Mouse (Mus musculus) MEL (cell line): ENCODE measurements around the gene Ints14. TPM values are rescaled to one million over a fixed set of nuclear protein-coding genes. Genes with fewer than 3 reads are reported as not detected.
A peak's percentile ranks its signal among the peaks of the same experiment; 100 is the strongest.

Experiments
- DNase-seq: peaks from one replicate; pipeline ENCODE4 v3.0.0; 2011; ENCODE audit warnings: low read depth, low spot score
- H3K27ac ChIP-seq: 2 replicates; pipeline ENCODE4 v1.5.1; 2012; ENCODE audit warnings: low read depth, mild to moderate bottlenecking, control low read depth, low read length, moderate library complexity; ENCODE audit not compliant: control insufficient read depth
- H3K27me3 ChIP-seq, 2 experiments: fragments of 150-350 bp in 1 of 2; sonication (generic) in 1 of 2; 2 replicates each; pipeline ENCODE4 v1.6.1; 2012; ENCODE audit warnings: low read length in 2 of 2, mild to moderate bottlenecking in 2 of 2, improper control_type of control experiment in 1 of 2, moderate library complexity in 1 of 2; ENCODE audit not compliant: insufficient read depth in 2 of 2, control insufficient read depth in 1 of 2
- H3K36me3 ChIP-seq, 2 experiments: 2 replicates each; pipeline ENCODE4 v1.6.1; 2012 to 2014; ENCODE audit warnings: low read length in 2 of 2, improper control_type of control experiment in 1 of 2, inconsistent platforms in 1 of 2, mild to moderate bottlenecking in 1 of 2; ENCODE audit not compliant: insufficient read depth in 2 of 2, control insufficient read depth in 1 of 2
- H3K4me1 ChIP-seq, 2 experiments: fragments of 150-350 bp in 1 of 2; sonication (generic) in 1 of 2; 2 replicates each; pipeline ENCODE4 v1.6.1; 2012; ENCODE audit warnings: low read length in 2 of 2, improper control_type of control experiment in 1 of 2, mild to moderate bottlenecking in 1 of 2; ENCODE audit not compliant: insufficient read depth in 2 of 2, control insufficient read depth in 1 of 2
- H3K4me3 ChIP-seq, 2 experiments: fragments of 150-350 bp in 1 of 2; sonication (generic) in 1 of 2; 2 replicates each; pipeline ENCODE4 v1.5.1; 2012; ENCODE audit warnings: low read depth in 2 of 2, low read length in 2 of 2, mild to moderate bottlenecking in 2 of 2, moderate library complexity in 2 of 2, control low read depth in 1 of 2, improper control_type of control experiment in 1 of 2; ENCODE audit not compliant: control insufficient read depth in 1 of 2, insufficient read depth in 1 of 2
- H3K79me2 ChIP-seq: 2 replicates; pipeline ENCODE4 v1.6.1; 2012; ENCODE audit warnings: mild to moderate bottlenecking, low read length, moderate library complexity; ENCODE audit not compliant: control insufficient read depth, poor library complexity, insufficient read depth
- H3K9ac ChIP-seq: 2 replicates; pipeline ENCODE4 v1.6.1; 2012; ENCODE audit warnings: low read depth, mild to moderate bottlenecking, control low read depth, low read length, moderate library complexity; ENCODE audit not compliant: control insufficient read depth, poor library complexity, severe bottlenecking
- H3K9me3 ChIP-seq: fragments of 150-350 bp; sonication (generic); replicated peaks from 2 replicates; pipeline ENCODE4 v1.6.1; 2012; ENCODE audit warnings: mild to moderate bottlenecking, low read length, improper control_type of control experiment, moderate library complexity; ENCODE audit not compliant: insufficient read depth
- BHLHE40 ChIP-seq: IDR thresholded peaks from 2 replicates; pipeline ENCODE4 v1.6.1; 2012; ENCODE audit warnings: low read depth, mild to moderate bottlenecking, inconsistent platforms, low read length, improper control_type of control experiment, borderline replicate concordance
- CHD1 ChIP-seq: IDR thresholded peaks from 2 replicates; pipeline ENCODE4 v1.6.1; 2012; ENCODE audit warnings: low read depth, mild to moderate bottlenecking, inconsistent platforms, low read length, improper control_type of control experiment
- CHD2 ChIP-seq: IDR thresholded peaks from 2 replicates; pipeline ENCODE4 v1.6.1; 2011; ENCODE audit warnings: low read length, improper control_type of control experiment
- CTCF ChIP-seq, 3 experiments: IDR thresholded peaks in 2 of 3; conservative IDR thresholded peaks in 1 of 3; 2 replicates each; pipeline ENCODE4 v1.5.1; 2011 to 2012; ENCODE audit warnings: low read length in 3 of 3, low read depth in 2 of 3, mild to moderate bottlenecking in 2 of 3, improper control_type of control experiment in 1 of 3, inconsistent platforms in 1 of 3, mixed read lengths in 1 of 3, moderate library complexity in 1 of 3; ENCODE audit not compliant: control insufficient read depth in 1 of 3, insufficient read depth in 1 of 3, poor library complexity in 1 of 3, severe bottlenecking in 1 of 3
- E2F4 ChIP-seq: IDR thresholded peaks from 2 replicates; pipeline ENCODE4 v1.6.1; 2011; ENCODE audit warnings: low read depth, low read length, improper control_type of control experiment, borderline replicate concordance
- ELF1 ChIP-seq: IDR thresholded peaks from 2 replicates; pipeline ENCODE4 v1.6.1; 2014; ENCODE audit warnings: low read depth, mild to moderate bottlenecking, inconsistent platforms, low read length, improper control_type of control experiment, moderate library complexity
- EP300 ChIP-seq, 2 experiments: IDR thresholded peaks; 2 replicates each; pipeline ENCODE4 v1.6.1; 2011; ENCODE audit warnings: improper control_type of control experiment in 2 of 2, low read length in 2 of 2, low read depth in 1 of 2, mild to moderate bottlenecking in 1 of 2
- ETS1 ChIP-seq: IDR thresholded peaks from 2 replicates; pipeline ENCODE4 v1.6.1; 2012; ENCODE audit warnings: low read depth, mild to moderate bottlenecking, inconsistent platforms, low read length, improper control_type of control experiment, moderate library complexity
- GABPA ChIP-seq: IDR thresholded peaks from 2 replicates; pipeline ENCODE4 v1.6.1; 2012; ENCODE audit warnings: low read depth, mild to moderate bottlenecking, inconsistent platforms, low read length, improper control_type of control experiment, moderate library complexity
- GATA1 ChIP-seq: IDR thresholded peaks from 2 replicates; pipeline ENCODE4 v1.6.1; 2011; ENCODE audit warnings: low read depth, low read length, improper control_type of control experiment
- HCFC1 ChIP-seq: IDR thresholded peaks from 2 replicates; pipeline ENCODE4 v1.6.1; 2012; ENCODE audit warnings: low read depth, mild to moderate bottlenecking, inconsistent platforms, low read length, improper control_type of control experiment, moderate library complexity
- JUND ChIP-seq: IDR thresholded peaks from 2 replicates; pipeline ENCODE4 v1.6.1; 2011; ENCODE audit warnings: low read depth, mild to moderate bottlenecking, improper control_type of control experiment, low read length
- KAT2A ChIP-seq: conservative IDR thresholded peaks from 2 replicates; pipeline ENCODE4 v1.6.1; 2012; ENCODE audit warnings: low read depth, low read length, improper control_type of control experiment, inconsistent platforms
- MAFK ChIP-seq: IDR thresholded peaks from 2 replicates; pipeline ENCODE4 v1.6.1; 2011; ENCODE audit warnings: low read depth, mild to moderate bottlenecking, low read length, improper control_type of control experiment, borderline replicate concordance
- MAX ChIP-seq: IDR thresholded peaks from 2 replicates; pipeline ENCODE4 v1.6.1; 2011; ENCODE audit warnings: low read length, improper control_type of control experiment
- MEF2A ChIP-seq: IDR thresholded peaks from 2 replicates; pipeline ENCODE4 v1.6.1; 2014; ENCODE audit warnings: low read depth, mild to moderate bottlenecking, inconsistent platforms, low read length, improper control_type of control experiment; ENCODE audit not compliant: poor library complexity, insufficient replicate concordance, severe bottlenecking; ENCODE audit errors: extremely low read depth
- MYB ChIP-seq: IDR thresholded peaks from 2 replicates; pipeline ENCODE4 v1.6.1; 2011; ENCODE audit warnings: mild to moderate bottlenecking, low read depth, low read length, improper control_type of control experiment
- MYC ChIP-seq: IDR thresholded peaks from 2 replicates; pipeline ENCODE4 v1.6.1; 2011; ENCODE audit warnings: low read depth, mild to moderate bottlenecking, low read length, improper control_type of control experiment, moderate library complexity
- NELFE ChIP-seq: IDR thresholded peaks from 2 replicates; pipeline ENCODE4 v1.6.1; 2011; ENCODE audit warnings: low read depth, low read length, improper control_type of control experiment
- NRF1 ChIP-seq: IDR thresholded peaks from 2 replicates; pipeline ENCODE4 v1.6.1; 2014; ENCODE audit warnings: low read depth, mild to moderate bottlenecking, inconsistent platforms, low read length, improper control_type of control experiment, moderate library complexity; ENCODE audit not compliant: poor library complexity, insufficient read depth, severe bottlenecking
- POLR2A ChIP-seq, 2 experiments: IDR thresholded peaks; 2 replicates each; pipeline ENCODE4 v1.6.1; 2011 to 2012; ENCODE audit warnings: low read length in 2 of 2, mild to moderate bottlenecking in 2 of 2, control low read depth in 1 of 2, improper control_type of control experiment in 1 of 2, low read depth in 1 of 2, moderate library complexity in 1 of 2; ENCODE audit not compliant: control insufficient read depth in 1 of 2, insufficient read depth in 1 of 2, poor library complexity in 1 of 2
- POLR2AphosphoS5 ChIP-seq: IDR thresholded peaks from 2 replicates; pipeline ENCODE4 v1.6.1; 2012; ENCODE audit warnings: low read depth, borderline replicate concordance, mild to moderate bottlenecking, inconsistent platforms, low read length, moderate library complexity, mixed read lengths
- RAD21 ChIP-seq: IDR thresholded peaks from 2 replicates; pipeline ENCODE4 v1.6.1; 2011; ENCODE audit warnings: mild to moderate bottlenecking, low read depth, low read length, improper control_type of control experiment
- RCOR1 ChIP-seq: IDR thresholded peaks from 2 replicates; pipeline ENCODE4 v1.6.1; 2012; ENCODE audit warnings: low read depth, mild to moderate bottlenecking, inconsistent platforms, low read length, improper control_type of control experiment
- SMC3 ChIP-seq: IDR thresholded peaks from 2 replicates; pipeline ENCODE4 v1.6.1; 2011; ENCODE audit warnings: low read depth, low read length, improper control_type of control experiment
- TAL1 ChIP-seq: IDR thresholded peaks from 2 replicates; pipeline ENCODE4 v1.6.1; 2012; ENCODE audit warnings: mild to moderate bottlenecking, inconsistent platforms, low read length, moderate library complexity, mixed read lengths
- TCF12 ChIP-seq: IDR thresholded peaks from 2 replicates; pipeline ENCODE4 v1.6.1; 2014; ENCODE audit warnings: low read depth, mild to moderate bottlenecking, inconsistent platforms, low read length, improper control_type of control experiment, moderate library complexity
- UBTF ChIP-seq: IDR thresholded peaks from 2 replicates; pipeline ENCODE4 v1.6.1; 2012; ENCODE audit warnings: low read depth, mild to moderate bottlenecking, inconsistent platforms, low read length, improper control_type of control experiment, moderate library complexity, borderline replicate concordance; ENCODE audit not compliant: insufficient read depth
- USF1 ChIP-seq: IDR thresholded peaks from 2 replicates; pipeline ENCODE4 v1.6.1; 2014; ENCODE audit warnings: low read depth, mild to moderate bottlenecking, inconsistent platforms, low read length, improper control_type of control experiment, moderate library complexity
- USF2 ChIP-seq, 2 experiments: IDR thresholded peaks; 2 replicates each; pipeline ENCODE4 v1.6.1; 2011 to 2012; ENCODE audit warnings: improper control_type of control experiment in 2 of 2, low read length in 2 of 2, borderline replicate concordance in 1 of 2, inconsistent platforms in 1 of 2, low read depth in 1 of 2, mild to moderate bottlenecking in 1 of 2; ENCODE audit not compliant: insufficient read depth in 1 of 2
- ZC3H11A ChIP-seq: IDR thresholded peaks from 2 replicates; pipeline ENCODE4 v1.6.1; 2012; ENCODE audit warnings: low read depth, mild to moderate bottlenecking, inconsistent platforms, low read length, improper control_type of control experiment
- ZMIZ1 ChIP-seq: IDR thresholded peaks from 2 replicates; pipeline ENCODE4 v1.6.1; 2012; ENCODE audit warnings: low read depth, mild to moderate bottlenecking, inconsistent platforms, low read length, improper control_type of control experiment, moderate library complexity
- ZNF384 ChIP-seq: IDR thresholded peaks from 2 replicates; pipeline ENCODE4 v1.6.1; 2012; ENCODE audit warnings: low read depth, mild to moderate bottlenecking, inconsistent platforms, low read length, improper control_type of control experiment
- polyA plus RNA-seq, 2 experiments: library from polyadenylated mRNA; stranded (reverse) in 1 of 2; unstranded in 1 of 2; fragments of >175 nt in 1 of 2; fragments of >200 nt in 1 of 2; gene quantifications; 2 replicates each; pipeline versions ENCODE4 v1.2.1 to v1.2.4; 2012; ENCODE audit warnings: low replicate concordance in 2 of 2, low read depth in 1 of 2; ENCODE audit not compliant: insufficient read length in 2 of 2, insufficient read depth in 1 of 2, missing spikeins in 1 of 2
- total RNA-seq: library from RNA; depleted of rRNA; stranded (reverse); fragments of 300-350 nt; gene quantifications from 2 replicates; pipeline ENCODE4 v1.2.3, GENCODE M21; 2012; rRNA removed

Gene Ints14
- total RNA-seq (35.9 and 37.9 TPM in 2 replicates), polyA plus RNA-seq (10 to 100 TPM in 1 of 2 experiments, not detected in 1; 54.1 TPM)

DNA sequence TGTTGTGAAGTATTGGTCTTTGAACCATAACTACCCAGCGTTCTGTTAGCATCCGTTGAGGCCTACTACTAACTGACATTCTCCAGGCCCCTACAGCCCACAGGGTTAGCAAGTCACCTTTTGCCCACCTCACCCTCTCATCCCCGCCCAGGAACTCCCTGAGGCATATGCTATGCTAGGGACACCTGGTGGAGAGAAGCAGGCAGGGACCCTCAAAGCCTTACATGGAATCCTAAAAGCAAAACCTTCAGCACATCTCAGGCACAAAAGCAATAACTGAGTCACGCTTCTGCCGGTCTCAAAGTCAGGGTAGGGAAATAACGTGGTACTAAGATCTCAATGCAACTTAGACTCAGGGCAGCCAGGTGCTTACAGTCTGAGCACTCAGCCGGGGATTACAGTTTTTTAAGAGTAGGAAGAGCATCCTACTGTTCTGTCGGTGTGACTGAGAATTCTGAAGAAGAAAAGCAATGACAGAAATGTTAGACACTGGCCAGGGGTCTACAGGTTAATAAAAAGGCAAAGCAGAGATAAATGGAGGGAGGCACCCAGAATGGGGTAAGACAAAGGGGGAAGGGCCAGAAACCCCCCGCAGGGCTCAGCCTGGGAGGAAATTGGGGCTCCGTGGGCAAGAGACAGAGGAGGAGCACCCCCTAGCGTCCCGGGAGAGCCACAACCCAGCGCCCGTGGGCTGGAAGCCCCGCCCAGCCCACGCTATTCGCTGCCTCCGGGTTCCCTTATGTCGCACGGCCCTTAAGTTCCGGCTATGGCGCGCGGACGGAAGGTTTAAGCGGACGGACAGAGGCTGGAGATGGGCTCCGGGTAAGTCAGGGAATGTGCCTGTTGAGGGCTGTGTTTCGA is at the start of gene Ints14:
TSS of gene Ints14 (plus strand) at position 789 of the 861 bp plus-strand sequence.
- Histone ChIP-seq H3K27me3 (no peaks in the 10 kb centered on the region), H3K4me3 (peak within 1 kb of the TSS; percentile 78 to 85), H3K4me1 (peaks cover 0 to 17% of the 10 kb centered on the region in 2 experiments; a peak in 3 of 4 replicates)
- TF ChIP-seq NELFE (peak; percentile 92), CHD1 (no peak), MYB (no peak), ETS1 (peak; percentile 45; the same call in 1 of the 2 replicates), USF1 (0 out of 2 replicates have a peak, but pooled peaks have one; percentile 48), NRF1 (0 out of 2 replicates have a peak, but pooled peaks have one; percentile 34), RCOR1 (peak; percentile 30; the same call in 1 of the 2 replicates), GATA1 (no peak), CHD2 (no peak), GABPA (no peak), POLR2A (IDR thresholded peaks at IDR 0.05; ENCODE audit: control insufficient read depth in 1 of 2, insufficient read depth in 1 of 2, low read depth in 1 of 2, low read length in 2 of 2, poor library complexity in 1 of 2) (peak in 1 of 2 experiments; percentile 94; a peak in 2 of 4 replicates), ZC3H11A (peak; percentile 73), MAFK (no peak), TCF12 (peak; percentile 90), E2F4 (no peak), ZNF384 (peak; percentile 47; the same call in 1 of the 2 replicates), RAD21 (peak; percentile 95), POLR2AphosphoS5 (no peak), JUND (no peak), UBTF (peak; percentile 73; the same call in 1 of the 2 replicates), ZMIZ1 (no peak; the same call in 1 of the 2 replicates), ELF1 (peak; percentile 88), MYC (peak; percentile 74), MEF2A (0 out of 2 replicates have a peak, but pooled peaks have one; percentile 36), CTCF (IDR thresholded peaks at IDR 0.05 in 2 of 3, conservative IDR thresholded peaks at IDR 0.05 in 1 of 3; ENCODE audit: control insufficient read depth in 1 of 3, insufficient read depth in 1 of 3, low read depth in 2 of 3, low read length in 3 of 3, poor library complexity in 1 of 3, severe bottlenecking in 1 of 3) (peak; percentile 67 to 97 (median 91)), MAX (peak; percentile 78), TAL1 (no peak), BHLHE40 (peak; percentile 55), KAT2A (peak; percentile 62; the same call in 1 of the 2 replicates), SMC3 (peak; percentile 77), EP300 (IDR thresholded peaks at IDR 0.05; ENCODE audit: low read depth in 1 of 2, low read length in 2 of 2) (peak in 1 of 2 experiments; percentile 37; a peak in 2 of 4 replicates), HCFC1 (peak; percentile 92), USF2 (IDR thresholded peaks at IDR 0.05; ENCODE audit: borderline replicate concordance in 1 of 2, insufficient read depth in 1 of 2, low read depth in 1 of 2, low read length in 2 of 2) (no peak)

More for the DNA sequence above, at the start of gene Ints14:
- peaks cover 7 to 14% of the 10 kb centered on the region in 2 experiments; a peak in 3 of 4 replicates for H3K36me3 ChIP-seq
- peaks cover 12% of the 10 kb centered on the region for H3K79me2 ChIP-seq
- peak; percentile 98 for DNase-seq
- H3K27ac ChIP-seq: peak within 1 kb of the TSS; percentile 77
- no peaks in the 10 kb centered on the region for H3K9me3 ChIP-seq
- peak within 1 kb of the TSS; percentile 90 for H3K9ac ChIP-seq
